Mouse (Mus musculus): ENCODE data around the gene Gbf1.

GRCm38 (mm10) chr19:46131694-46132525, 20.4 kb upstream of the Gbf1 start, which contains the start of gene Elovl3:
- no peak for TF ChIP-seq POLR2A (IDR thresholded peaks at IDR 0.05; ENCODE audit: insufficient read depth, low read depth, low read length)
- no peak for TF ChIP-seq CTCF (IDR thresholded peaks at IDR 0.05)
